Mouse (Mus musculus) limb, embryonic 10.5 days (tissue): Measurements from ENCODE around the gene Tmem232. TPM values are rescaled to one million over a fixed set of nuclear protein-coding genes. Genes with fewer than 3 reads are reported as not detected.

ENCODE experiments used
- DNase-seq: peaks from one replicate; pipeline ENCODE4 v3.0.0-alpha.2; 2017; ENCODE audit warnings: low spot score
- H3K27ac ChIP-seq: fragments of 300-500 bp; sonication (generic); 2 replicates; pipeline ENCODE4 v1.5.1; 2016; ENCODE audit warnings: mild to moderate bottlenecking
- H3K27me3 ChIP-seq: fragments of 300-500 bp; sonication (generic); 2 replicates; pipeline ENCODE4 v1.6.1; 2016; ENCODE audit warnings: low read depth, mild to moderate bottlenecking; ENCODE audit not compliant: poor library complexity, severe bottlenecking
- H3K36me3 ChIP-seq: fragments of 300-500 bp; sonication (generic); 2 replicates; pipeline ENCODE4 v1.6.1; 2016; ENCODE audit warnings: mild to moderate bottlenecking, moderate library complexity
- H3K4me1 ChIP-seq: fragments of 300-500 bp; sonication (generic); 2 replicates; pipeline ENCODE4 v1.6.1; 2016
- H3K4me3 ChIP-seq: fragments of 300-500 bp; sonication (generic); 2 replicates; pipeline ENCODE4 v1.5.1; 2016; ENCODE audit warnings: mild to moderate bottlenecking, moderate library complexity
- H3K9me3 ChIP-seq: fragments of 300-500 bp; sonication (generic); replicated peaks from 2 replicates; pipeline ENCODE4 v1.6.1; 2016; ENCODE audit warnings: mild to moderate bottlenecking
- WGBS: fragments of 180-500 bp; shearing (Covaris S2); methylation state at CpG from one replicate; pipeline ENCODE4 v1.1.7; 2016; 5-methylcytosine and 5-hydroxymethylcytosine counted together
- polyA plus RNA-seq: library from polyadenylated mRNA; unstranded; fragments of >200 nt; fragmentation: Nextera tagmentation; extraction: Ambion mirVana; gene quantifications from 2 replicates; pipeline ENCODE4 v1.2.1, GENCODE M21; 2016

Gene Tmem232
- 0.13 and 0.16 TPM in 2 replicates for polyA plus RNA-seq

DNA sequence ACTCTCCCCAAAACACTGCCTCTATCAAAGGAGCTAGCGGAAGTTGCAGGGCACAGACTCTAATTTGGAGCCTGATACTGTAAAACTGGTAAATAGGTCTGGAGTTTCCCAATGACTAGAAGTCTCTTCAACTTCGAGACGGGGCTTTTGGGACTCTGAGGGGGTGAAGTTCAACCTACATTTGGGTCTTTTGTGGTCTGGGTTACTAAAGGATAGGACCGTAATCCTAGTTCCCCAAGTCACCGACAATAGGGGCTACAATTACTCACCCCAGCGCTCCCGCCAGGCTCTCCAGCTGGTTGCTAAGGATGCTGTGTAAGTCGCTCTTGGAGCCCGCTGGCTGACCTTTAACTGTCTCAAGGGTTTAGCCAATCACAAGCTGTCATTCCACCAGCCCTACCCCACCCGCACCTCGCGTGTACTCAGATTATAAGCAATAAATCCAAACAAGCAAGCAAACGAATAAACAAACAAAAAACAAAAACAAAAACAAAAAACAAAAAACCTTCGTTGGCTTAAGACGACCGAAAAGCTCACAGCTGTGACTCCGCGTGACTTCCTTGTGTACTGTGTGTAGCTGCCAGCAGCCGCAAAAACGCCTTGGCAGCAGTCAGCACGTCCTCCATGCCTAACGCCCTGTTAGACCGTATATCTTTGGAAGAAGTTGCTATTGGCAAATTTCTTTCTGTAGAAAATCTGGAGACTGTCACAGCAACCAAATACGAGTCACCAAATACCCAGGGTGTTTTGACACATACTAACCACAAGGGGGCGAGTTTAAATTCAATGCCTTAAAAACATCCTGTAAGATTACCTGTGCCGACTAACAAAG, at the start of gene Tmem232:
Tmem232 (minus strand) TSS at position 342 of the 832 bp plus-strand sequence.
- H3K27ac ChIP-seq = no peak within 1 kb of the TSS
- H3K27me3 ChIP-seq = 0 out of 2 replicates have a peak, but pooled peaks cover 3% of the 10 kb centered on the region
- peak; percentile 44 for DNase-seq
- H3K36me3 ChIP-seq = no peaks in the 10 kb centered on the region
- H3K9me3 ChIP-seq = no peaks in the 10 kb centered on the region
- no peaks in the 10 kb centered on the region for H3K4me1 ChIP-seq
- 24% methylated on average over 26 of the region's 26 CpGs for WGBS
- peak within 1 kb of the TSS; percentile 48 for H3K4me3 ChIP-seq

- Histone ChIP-seq H3K4me1 (no peaks in the 10 kb centered on the region), H3K4me3 (no peak overlapping the region), H3K27ac (no peak overlapping the region), H3K27me3 (no peaks in the 10 kb centered on the region), H3K36me3 (peaks cover 54% of the 10 kb centered on the region), H3K9me3 (no peaks in the 10 kb centered on the region)
- no peak for DNase-seq
- 98% methylated on average over 3 of the region's 3 CpGs for WGBS
These were observed 46.3 kb upstream of the Tmem232 start for GRCm38 (mm10) chr17:65586892-65587291.

DNA sequence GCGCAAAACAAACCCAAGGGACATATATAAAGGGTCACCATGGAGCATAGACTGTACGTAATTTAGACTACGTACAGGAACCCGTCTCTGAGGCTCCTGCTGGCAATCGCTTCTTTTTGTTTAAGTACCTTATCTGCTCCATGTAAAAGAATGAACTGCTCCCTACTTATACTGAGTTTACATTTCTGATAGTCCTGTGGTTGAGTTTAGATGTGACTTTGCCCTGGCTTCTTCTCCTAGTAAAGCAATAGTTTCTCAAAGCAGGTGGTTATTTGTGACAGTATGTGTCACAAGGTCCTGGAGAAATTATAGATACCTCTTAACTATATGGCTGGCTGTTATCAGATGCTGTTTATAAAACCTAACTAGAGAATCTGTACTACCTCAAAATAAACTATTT, 40.9 kb upstream of the Tmem232 start:
- no peaks in the 10 kb centered on the region for H3K27me3 ChIP-seq
- no peak overlapping the region for H3K27ac ChIP-seq
- no peak for DNase-seq
- WGBS = 97% methylated on average over 5 of the region's 5 CpGs
- no peaks in the 10 kb centered on the region for H3K9me3 ChIP-seq
- peaks cover 57% of the 10 kb centered on the region for H3K36me3 ChIP-seq
- H3K4me1 ChIP-seq = no peaks in the 10 kb centered on the region
- H3K4me3 ChIP-seq = no peak overlapping the region

- Histone ChIP-seq H3K27me3 (no peaks in the 10 kb centered on the region), H3K27ac (no peak overlapping the region), H3K4me1 (no peaks in the 10 kb centered on the region), H3K36me3 (peaks cover 52% of the 10 kb centered on the region), H3K4me3 (no peak overlapping the region), H3K9me3 (no peaks in the 10 kb centered on the region)
- WGBS = 94% methylated on average over 7 of the region's 7 CpGs
- DNase-seq = no peak
These were observed 39.2 kb upstream of the Tmem232 start for GRCm38 (mm10) chr17:65579766-65580165.

GRCm38 (mm10) chr17:65575339-65575738, 34.8 kb upstream of the Tmem232 start:
- WGBS = 78% methylated on average over 1 of the region's 1 CpGs
- H3K4me3 ChIP-seq = no peak overlapping the region
- no peak for DNase-seq
- H3K36me3 ChIP-seq = peaks cover 29% of the 10 kb centered on the region
- H3K9me3 ChIP-seq = no peaks in the 10 kb centered on the region
- 0 out of 2 replicates have a peak, but pooled peaks cover 3% of the 10 kb centered on the region for H3K4me1 ChIP-seq
- H3K27me3 ChIP-seq = no peaks in the 10 kb centered on the region
- H3K27ac ChIP-seq = no peak overlapping the region

DNA sequence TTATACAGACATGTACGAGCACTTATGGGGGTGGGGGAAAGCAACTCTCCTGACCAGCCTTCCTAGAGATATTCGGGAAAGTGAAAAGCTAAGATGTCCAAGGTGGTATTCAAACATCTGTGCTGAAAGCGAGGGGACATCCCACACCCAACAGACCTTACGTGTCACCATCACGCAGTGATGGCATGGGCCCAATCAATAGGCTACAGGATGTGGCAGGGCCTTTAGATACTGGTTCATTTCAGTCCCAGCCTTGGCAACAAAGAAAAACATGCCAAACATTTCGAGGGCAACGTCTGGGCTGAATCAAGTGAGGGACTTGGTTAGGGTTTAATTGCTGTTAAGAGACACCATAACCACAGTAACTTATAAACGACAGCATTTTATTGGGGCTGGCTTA, 34.3 kb upstream of the Tmem232 start:
- no peak for DNase-seq
- WGBS = 77% methylated on average over 8 of the region's 8 CpGs
- Histone ChIP-seq H3K9me3 (no peaks in the 10 kb centered on the region), H3K27ac (no peak overlapping the region), H3K36me3 (peaks cover 24% of the 10 kb centered on the region), H3K27me3 (no peaks in the 10 kb centered on the region), H3K4me1 (0 out of 2 replicates have a peak, but pooled peaks cover 3% of the 10 kb centered on the region), H3K4me3 (no peak overlapping the region)

- no peak for DNase-seq
- Histone ChIP-seq H3K4me1 (0 out of 2 replicates have a peak, but pooled peaks cover 3% of the 10 kb centered on the region), H3K27me3 (no peaks in the 10 kb centered on the region), H3K9me3 (no peaks in the 10 kb centered on the region), H3K27ac (no peak overlapping the region), H3K4me3 (no peak overlapping the region), H3K36me3 (peaks cover 3% of the 10 kb centered on the region; the same call in 1 of the 2 replicates)
- 88% methylated on average over 9 of the region's 9 CpGs for whole genome bisulfite sequencing
These were observed 31.3 kb upstream of the Tmem232 start for GRCm38 (mm10) chr17:65571866-65572265.

- H3K4me3 ChIP-seq = no peak overlapping the region
- no peaks in the 10 kb centered on the region for H3K9me3 ChIP-seq
- no peak for DNase-seq
- H3K36me3 ChIP-seq = no peaks in the 10 kb centered on the region
- H3K27ac ChIP-seq = no peak overlapping the region
- no peaks in the 10 kb centered on the region for H3K27me3 ChIP-seq
- WGBS = 88% methylated on average over 8 of the region's 8 CpGs
- H3K4me1 ChIP-seq = 0 out of 2 replicates have a peak, but pooled peaks cover 3% of the 10 kb centered on the region
These were observed 30.9 kb upstream of the Tmem232 start for GRCm38 (mm10) chr17:65571466-65571865.

GRCm38 (mm10) chr17:65564189-65564588, 23.6 kb upstream of the Tmem232 start:
- Histone ChIP-seq H3K27ac (no peak overlapping the region), H3K4me1 (no peaks in the 10 kb centered on the region), H3K9me3 (no peaks in the 10 kb centered on the region), H3K27me3 (no peaks in the 10 kb centered on the region), H3K4me3 (no peak overlapping the region), H3K36me3 (no peaks in the 10 kb centered on the region)
- WGBS = 83% methylated on average over 5 of the region's 5 CpGs
- DNase-seq = no peak

DNA sequence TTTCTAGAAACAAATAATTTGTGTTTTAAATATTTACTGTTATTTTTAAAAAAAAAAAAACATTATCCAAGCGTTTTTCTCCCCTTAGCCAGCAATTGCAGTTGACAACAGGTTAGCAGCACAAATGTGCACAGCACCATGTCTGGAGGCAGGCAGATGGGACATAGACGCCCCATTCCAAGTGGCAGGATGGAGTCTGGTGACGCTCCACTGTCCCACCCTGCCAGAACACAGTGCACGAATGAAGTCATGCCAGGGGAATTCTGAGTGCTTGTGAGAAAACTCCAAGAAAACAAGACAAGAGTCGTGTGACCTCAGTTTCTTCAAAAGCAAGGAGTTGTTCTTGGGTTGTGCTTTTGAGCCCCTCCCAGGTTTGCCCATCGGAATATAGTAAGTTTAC, 22.8 kb upstream of the Tmem232 start:
- Histone ChIP-seq H3K36me3 (no peaks in the 10 kb centered on the region), H3K4me3 (no peak overlapping the region), H3K4me1 (no peaks in the 10 kb centered on the region), H3K27me3 (no peaks in the 10 kb centered on the region), H3K27ac (no peak overlapping the region), H3K9me3 (no peaks in the 10 kb centered on the region)
- 69% methylated on average over 6 of the region's 6 CpGs for WGBS
- no peak for DNase-seq

DNA sequence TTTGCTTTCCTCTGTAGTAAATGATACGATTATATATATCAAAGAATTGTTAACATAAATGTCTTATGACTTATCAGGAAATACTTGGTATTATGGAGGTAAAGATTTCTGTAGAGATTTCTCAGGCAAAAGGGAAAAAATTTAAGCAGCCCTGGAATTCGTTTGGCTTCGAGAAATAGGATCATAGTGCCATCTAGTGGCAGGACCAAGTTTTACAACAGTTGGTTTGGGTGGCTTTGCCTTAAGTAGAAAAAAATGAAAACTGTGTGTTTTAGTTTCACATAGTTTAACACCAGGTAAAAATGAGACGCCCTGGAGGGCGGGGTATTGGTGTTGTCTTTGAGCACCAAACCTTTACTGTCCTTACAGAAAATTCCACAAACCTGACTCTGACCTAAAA, 22.2 kb upstream of the Tmem232 start:
- Histone ChIP-seq H3K27ac (no peak overlapping the region), H3K4me3 (no peak overlapping the region), H3K4me1 (no peaks in the 10 kb centered on the region), H3K36me3 (no peaks in the 10 kb centered on the region), H3K27me3 (no peaks in the 10 kb centered on the region), H3K9me3 (no peaks in the 10 kb centered on the region)
- peak; percentile 51 for DNase-seq
- WGBS = 9% methylated on average over 5 of the region's 5 CpGs

- WGBS = 92% methylated on average over 6 of the region's 6 CpGs
- H3K4me1 ChIP-seq = no peaks in the 10 kb centered on the region
- no peaks in the 10 kb centered on the region for H3K36me3 ChIP-seq
- H3K4me3 ChIP-seq = no peak overlapping the region
- no peak for DNase-seq
- H3K27ac ChIP-seq = no peak overlapping the region
- no peaks in the 10 kb centered on the region for H3K27me3 ChIP-seq
- no peaks in the 10 kb centered on the region for H3K9me3 ChIP-seq
These were observed 20.9 kb upstream of the Tmem232 start for GRCm38 (mm10) chr17:65561361-65562015.

DNA sequence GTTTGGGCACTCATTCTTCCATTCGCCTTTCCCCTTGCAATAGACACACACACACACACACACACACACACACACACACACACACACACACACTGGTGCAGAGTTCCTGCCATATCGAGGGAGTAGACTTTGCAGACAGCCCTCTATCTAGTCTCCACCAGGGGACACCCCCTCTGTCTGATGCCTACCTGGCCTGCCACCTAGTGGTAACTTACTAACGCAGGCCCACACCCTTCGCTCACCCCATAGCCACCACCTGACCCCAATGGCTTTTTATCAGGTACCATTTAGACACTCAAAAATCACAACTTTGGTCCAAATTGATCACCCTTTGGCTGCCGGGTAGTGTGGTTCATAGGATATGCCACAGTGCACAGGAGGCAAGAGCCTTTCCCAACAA, 18.7 kb upstream of the Tmem232 start:
- DNase-seq = no peak
- Histone ChIP-seq H3K36me3 (no peaks in the 10 kb centered on the region), H3K4me1 (no peaks in the 10 kb centered on the region), H3K27ac (no peak overlapping the region), H3K9me3 (no peaks in the 10 kb centered on the region), H3K27me3 (no peaks in the 10 kb centered on the region), H3K4me3 (no peak overlapping the region)
- 58% methylated on average over 5 of the region's 5 CpGs for WGBS
